Mouse (Mus musculus): ENCODE data around the gene Nyap1.
"Not testable (repeated sequence)": the region's sequence is repeated elsewhere in the genome, so short reads cannot be mapped to it uniquely, and the experiment has no call there.

Gene Nyap1

DNA sequence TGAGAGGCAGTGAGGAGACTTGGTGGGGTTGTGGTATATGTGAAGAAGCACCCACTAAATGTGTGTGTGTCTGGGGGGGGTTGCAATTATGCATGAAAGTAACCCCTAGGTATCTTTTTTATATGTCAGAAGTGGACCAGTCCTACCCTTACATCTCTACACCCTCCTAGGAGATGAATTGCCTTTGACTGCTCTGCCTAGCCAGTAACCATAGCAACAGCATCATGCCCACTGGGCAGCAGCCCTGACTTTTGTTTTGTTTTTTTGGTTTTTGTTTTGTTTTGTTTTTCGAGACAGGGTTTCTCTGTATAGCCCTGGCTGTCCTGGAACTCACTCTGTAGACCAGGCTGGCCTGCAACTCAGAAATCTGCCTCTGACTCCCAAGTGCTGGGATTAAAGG is 27.1 kb upstream of the Nyap1 start:
- no peak for DNase-seq (ENCODE audit: low read depth, low spot score)

DNA sequence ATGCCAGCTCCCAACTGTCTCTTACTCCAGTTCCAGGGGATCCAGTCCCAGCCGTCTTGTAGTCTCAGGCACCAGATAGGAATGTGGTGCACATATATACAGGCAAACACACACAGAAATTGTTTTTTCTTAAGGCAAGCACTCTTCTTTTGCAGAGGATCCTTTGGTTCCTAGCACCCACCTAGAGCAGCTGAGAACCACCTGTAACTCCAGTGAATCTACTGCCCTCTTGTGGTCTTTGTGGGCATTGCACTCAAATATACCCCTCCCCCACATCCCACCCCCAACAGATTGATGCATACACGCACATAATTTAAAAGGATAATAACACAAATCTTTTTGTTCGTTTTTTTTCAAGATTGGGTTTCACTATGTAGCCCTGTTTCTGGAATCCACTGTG is 24.9 kb upstream of the Nyap1 start:
- peak; percentile 67 for DNase-seq (ENCODE audit: low read depth, low spot score)

DNA sequence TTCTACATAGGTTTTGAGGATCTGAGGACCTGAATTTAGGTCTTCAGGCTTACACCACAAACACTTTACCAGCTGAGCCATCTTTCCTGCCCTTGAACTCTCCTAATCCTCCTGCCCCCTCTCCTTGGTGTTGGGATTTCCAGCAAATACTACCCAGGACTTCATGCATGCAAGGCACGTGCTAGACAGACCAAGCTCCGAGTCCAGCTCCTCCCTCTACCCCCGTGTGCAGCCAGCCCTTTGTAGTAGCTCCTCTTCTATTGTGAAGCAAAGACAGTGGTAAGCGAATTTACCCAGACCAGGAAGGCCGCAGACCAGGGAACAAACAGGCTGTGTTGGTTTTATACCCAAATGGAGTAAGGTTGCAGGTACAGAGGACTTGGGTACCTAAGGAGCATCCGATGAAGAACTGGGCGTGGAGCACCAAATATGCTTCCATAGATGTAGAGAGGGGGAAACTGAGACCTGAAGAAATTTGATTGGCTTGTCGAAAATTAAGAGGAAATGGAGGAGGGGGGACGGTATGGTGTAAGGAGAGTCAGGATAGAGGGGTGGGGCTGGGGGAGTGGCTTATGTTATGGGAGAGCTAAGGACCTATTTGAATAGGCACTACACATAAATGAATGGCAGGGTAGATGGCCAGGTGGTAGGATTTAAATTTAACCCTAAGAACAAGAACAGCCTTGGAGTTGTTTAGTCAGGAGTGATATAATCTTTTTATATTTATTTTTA is 23.4 kb upstream of the Nyap1 start:
- DNase-seq (ENCODE audit: low read depth, low spot score) = no peak

DNA sequence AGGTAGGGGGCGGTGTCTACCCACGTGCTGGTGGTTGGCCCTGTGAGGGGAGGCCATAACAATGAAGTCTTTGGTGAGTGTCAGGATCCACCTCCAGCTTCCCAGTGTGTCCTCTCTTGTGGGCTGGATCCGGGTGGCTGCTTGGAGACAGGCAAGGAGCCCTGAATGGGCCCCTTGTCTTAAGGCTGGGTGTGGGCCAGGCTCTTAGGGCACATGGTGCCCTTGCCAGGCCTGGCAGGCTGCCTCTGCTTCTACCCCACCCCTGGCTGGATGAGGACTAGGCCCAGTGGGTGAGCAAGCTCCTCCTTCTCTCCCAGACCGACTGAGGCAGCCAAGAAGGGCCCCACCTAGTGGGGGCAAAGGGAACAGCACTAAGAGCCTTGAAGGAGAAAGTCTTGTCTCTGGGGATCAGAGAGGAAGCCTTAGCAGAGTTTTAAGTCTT is 18.6 kb upstream of the Nyap1 start:
- DNase-seq (ENCODE audit: low read depth, low spot score) = peak; percentile 87

DNA sequence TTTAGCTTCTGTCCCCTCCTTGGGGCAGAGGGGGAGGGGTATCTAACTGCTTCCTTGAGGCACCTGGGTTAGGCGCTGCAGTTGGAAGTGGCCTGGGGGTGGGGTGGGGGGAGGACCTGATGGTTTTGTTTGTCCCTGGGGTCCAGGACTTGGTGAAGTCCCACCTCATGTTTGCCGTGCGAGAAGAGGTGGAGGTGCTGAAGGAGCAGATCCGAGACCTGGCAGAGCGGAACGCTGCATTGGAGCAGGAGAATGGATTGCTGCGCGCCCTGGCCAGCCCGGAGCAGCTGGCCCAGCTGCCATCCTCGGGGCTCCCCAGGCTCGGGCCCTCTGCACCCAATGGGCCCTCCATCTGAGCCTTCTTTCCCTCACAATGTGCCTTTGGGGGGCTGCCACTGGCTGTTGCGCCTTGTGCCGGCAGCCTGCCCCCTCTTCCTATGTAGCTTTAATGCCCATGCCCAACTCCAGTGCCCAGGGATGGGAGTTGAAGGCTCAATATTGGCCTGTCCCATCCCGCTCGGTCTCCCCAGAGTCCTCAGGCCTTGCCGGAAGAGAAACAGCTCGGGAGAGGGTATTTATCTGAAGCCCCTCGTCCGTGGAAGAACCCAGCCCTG is 17.6 kb upstream of the Nyap1 start:
- no peak for DNase-seq (ENCODE audit: low read depth, low spot score)

DNA sequence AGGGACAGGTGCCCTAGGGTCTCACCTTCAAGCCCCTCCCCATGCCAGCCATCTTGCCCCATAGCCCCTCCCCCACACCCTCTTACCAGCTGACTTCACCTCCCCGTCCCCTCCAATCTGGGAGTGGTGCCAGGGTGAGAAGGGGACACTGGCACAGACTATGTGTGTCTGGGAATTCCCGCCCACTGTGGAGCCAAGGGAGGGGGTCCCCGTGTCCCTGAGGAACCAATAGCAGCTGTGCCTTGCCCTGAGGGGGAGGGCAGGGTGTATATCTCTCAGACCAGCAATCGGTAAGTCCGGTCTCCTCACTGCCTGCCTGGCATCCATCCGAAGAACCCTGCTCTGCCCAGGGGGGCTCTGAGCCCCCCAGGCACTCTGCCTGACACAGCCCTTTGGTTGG is 16.5 kb upstream of the Nyap1 start:
- DNase-seq (ENCODE audit: low read depth, low spot score) = no peak

DNA sequence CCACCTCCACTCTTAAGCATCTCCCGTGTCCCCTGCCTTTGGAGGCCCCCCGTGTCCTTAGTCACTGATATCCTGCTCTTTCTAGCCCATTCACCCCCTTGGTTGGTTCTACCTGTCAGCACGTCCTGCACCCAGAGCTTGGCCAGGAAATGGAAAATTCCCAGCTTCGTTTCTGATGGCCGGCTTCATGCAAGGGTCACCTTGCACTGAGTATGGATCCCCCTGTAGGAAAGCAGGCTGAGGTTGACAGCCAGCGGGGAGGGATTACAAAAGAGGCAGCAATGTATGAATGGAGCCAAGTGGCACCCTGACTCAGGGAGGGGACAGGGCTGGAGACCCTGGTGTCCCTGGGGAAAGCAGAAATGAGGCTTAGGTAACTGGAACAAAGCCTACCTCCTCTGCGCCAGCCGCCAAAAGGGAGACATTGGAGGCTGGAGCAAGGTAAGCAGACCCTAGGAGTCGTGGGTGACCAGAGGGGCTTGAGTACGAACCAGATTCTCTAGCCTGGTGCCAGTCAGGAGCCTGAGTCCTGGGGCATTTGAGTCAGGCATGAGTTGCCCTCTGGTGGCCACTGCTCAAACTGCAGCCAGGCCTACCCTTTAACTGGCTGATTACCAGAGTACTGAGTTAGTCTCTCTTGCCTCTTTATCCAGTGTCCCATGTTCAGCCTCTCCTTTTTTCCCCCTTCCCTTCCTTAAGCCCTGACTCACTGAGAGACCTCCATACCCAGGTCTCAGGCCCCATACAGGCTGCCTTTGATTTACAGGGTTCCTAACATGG is 15.7 kb upstream of the Nyap1 start:
- DNase-seq (ENCODE audit: low read depth, low spot score) = peak; percentile 83

DNA sequence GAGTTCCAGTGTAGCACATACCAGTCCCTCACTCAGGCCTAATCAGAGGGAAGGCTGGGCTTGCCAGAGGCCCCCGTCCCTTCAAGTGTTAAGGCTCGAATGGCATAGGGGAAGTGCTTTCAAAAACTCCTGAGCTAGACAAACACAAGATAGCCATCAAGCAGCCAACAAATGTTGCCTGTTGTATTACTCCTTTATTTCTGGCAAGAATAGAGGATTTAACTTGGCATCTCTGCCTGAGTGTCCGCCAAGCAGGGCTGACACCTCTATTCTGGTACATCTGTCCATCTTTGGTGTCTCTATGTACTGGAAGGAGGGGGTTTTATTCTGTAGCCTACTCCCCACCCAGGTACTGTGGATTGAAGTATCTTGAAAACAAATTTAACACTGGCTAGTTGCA is 14.7 kb upstream of the Nyap1 start:
- DNase-seq (ENCODE audit: low read depth, low spot score) = no peak

DNA sequence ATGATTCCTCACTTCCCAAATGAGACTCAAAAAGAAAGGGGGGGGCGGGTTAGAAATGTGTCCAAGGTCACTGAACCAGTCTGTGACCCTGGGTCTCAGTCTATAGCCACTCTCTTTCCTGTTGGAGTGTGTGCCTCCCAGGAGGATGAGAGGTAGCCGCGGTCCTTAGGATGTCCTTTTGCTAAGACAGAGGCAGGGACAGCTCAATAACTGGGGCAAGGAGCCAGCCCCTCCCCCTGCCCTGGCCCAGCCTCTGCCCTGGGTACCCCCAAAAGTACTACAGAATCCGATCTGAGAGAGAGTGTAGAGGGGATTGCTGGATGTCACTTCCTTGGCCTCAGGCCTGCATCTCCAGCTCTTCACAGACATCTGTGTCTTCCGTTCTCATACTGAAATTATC is 14.0 kb upstream of the Nyap1 start:
- DNase-seq (ENCODE audit: low read depth, low spot score) = no peak

DNA sequence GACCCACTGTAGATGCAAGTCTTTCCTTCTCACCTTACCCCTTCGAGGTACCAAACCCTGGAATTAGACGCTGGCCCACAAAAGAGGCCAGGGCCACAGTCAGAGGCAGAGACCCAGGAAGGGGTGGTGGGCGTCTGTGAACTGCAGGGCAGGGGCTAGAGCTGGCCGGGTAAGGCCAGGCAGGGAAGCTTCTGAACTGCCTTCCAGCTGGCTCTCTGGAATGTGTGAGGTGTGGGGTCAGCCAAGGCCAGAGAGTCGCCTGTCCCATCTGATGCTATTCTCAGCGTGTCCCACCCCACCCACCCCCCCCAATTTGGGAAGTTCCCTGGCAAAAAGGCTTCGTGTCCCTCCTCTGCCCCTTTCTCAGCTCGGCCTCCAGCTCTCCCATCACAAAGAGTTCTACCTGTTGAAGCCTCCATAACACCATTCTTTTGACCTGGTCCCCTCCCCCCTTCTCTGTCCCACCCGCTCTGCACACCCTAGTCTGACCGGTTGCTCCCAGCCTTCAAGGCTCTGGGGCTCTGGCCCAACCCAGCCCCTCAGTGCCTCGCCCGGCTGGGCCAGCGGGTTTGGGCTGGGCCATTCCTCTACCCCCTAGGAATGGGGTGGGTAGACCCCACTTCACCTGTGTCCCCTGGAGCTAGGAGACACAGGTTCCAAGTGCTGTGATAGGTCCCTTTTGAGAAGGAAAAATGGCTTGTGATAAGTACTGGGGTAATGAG is 11.9 kb upstream of the Nyap1 start:
- no peak for DNase-seq (ENCODE audit: low read depth, low spot score)

DNA sequence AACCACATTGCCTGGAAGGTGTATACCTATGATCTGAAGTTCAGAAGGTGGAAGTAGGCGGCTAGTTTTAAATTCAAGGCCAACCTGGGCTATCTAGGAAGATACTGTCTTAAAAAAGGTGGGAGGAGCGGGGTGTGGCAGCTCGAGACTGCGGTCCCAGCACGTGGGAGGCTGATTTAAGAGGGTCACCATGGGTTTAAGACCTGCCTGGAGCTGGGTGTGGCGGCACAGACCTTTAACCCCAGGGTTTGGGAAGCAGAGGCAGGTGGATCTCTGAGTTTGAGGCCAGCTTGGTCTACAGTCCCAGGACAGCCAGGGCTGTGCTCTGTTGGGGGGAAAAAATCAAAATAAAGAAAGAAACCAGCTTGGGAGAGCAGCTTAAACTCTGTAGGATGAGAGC is 10.6 kb upstream of the Nyap1 start:
- no peak for DNase-seq (ENCODE audit: low read depth, low spot score)

DNA sequence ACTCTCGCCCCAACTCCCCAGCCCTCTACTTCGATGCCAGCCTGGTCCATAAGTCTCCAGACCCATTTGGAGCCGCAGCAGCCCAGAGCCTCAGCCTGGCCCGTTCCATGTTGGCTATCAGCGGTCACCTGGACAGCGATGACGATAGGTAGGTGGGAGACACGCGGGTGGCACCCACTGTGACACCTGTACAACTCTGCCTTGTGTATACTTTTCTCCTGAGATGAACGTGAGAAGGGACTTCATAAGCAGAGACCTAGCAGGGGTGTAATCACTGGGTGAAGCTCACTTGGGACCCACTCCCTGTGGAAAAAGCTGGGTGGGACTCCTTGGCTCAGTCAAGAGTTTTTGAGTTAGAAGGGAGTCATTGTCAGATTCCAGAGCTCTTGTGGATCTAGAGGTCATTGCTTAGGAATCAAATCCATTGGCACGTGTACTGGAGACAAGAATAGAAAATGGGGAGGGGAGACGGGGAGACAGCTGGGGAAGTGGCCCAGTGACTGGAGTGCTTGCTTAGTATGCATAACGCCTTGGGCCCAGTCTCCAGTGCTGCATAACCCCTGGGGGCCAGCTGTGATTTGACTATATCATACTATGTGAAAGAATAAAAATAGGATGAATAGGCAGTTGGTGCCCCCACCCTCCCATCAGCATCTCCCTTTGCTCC is 9.9 kb upstream of the Nyap1 start:
- DNase-seq (ENCODE audit: low read depth, low spot score) = no peak

DNA sequence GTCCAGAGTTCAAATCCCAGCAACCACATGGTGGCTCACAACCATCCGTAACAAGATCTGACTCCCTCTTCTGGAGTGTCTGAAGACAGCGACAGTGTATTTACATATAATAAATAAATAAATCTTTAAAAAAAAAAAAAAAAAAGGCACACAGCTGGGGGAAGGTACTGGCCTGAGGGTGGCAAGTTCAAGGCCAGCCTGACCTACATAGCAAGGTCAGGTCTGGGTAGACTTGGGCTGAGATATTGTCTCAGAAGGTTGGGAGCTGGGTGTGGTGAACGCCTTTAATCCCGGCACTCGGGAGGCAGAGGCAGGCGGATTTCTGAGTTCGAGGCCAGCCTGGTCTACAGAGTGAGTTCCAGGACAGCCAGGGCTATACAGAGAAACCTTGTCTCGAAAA is 8.8 kb upstream of the Nyap1 start:
- not testable (repeated sequence) for DNase-seq (ENCODE audit: low read depth, low spot score)

DNA sequence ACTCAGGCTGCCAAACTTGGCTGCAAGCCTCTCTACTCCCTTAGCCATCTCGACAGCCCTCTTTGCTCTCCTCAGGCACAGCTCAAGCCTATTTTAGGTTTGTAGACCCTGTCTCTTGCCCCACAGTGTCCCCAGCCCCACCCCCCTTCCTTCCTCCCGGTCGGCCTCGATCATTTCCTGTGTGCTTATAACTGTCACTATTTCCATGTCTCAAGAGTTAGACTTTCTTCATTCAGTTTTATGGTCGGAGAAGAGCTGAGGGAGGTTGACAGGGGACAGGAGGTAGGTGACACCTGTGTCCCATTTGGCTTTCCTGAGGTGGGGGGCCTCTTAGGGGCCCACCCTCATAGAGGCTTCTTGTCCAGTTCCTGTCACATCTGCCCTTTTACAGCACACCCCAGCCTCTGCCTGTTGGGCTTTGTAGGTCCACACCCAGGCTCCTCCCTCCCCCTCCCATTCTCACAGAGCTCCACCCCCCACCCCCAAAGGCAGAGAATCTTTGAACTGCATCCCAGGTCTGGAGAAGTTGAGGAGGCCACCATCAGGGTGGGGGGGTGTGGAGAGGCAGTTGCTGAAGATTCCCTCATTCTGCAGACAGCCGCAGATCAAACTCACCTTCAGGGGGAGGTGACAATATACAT is 7.9 kb upstream of the Nyap1 start:
- DNase-seq (ENCODE audit: low read depth, low spot score) = peak; percentile 66

DNA sequence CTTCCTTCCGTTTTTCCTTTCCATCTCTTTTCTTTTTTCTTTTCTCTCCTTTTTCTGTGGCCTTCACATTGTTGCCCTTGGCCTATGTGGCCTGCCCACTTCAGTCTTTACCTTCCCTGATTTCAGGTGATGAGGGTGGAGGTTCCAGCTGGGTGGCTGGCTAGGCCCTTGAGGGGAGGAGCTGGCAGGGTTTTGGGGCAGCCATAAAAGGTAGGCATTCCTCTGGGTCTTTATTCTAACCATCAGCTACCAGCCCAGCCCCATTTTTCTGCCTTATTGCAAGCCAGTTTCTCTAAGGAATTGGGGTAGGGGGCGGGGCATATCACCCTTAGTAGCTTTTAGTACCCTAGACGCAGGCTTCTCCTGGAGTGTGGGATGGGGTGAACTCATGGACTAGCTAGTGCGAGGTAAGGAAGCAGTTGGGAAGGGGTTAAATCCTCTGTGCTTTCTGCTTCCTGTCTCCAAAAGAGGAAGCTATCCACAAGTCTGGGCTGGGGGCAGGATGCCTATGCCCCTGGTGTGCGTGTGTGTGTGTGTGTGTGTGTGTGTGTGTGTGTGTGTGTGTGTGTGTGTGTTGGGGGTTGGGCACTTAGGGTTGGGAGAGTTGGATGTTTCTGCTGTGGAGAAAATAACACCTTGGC is 6.8 kb upstream of the Nyap1 start:
- peak; percentile 52 for DNase-seq (ENCODE audit: low read depth, low spot score)

DNA sequence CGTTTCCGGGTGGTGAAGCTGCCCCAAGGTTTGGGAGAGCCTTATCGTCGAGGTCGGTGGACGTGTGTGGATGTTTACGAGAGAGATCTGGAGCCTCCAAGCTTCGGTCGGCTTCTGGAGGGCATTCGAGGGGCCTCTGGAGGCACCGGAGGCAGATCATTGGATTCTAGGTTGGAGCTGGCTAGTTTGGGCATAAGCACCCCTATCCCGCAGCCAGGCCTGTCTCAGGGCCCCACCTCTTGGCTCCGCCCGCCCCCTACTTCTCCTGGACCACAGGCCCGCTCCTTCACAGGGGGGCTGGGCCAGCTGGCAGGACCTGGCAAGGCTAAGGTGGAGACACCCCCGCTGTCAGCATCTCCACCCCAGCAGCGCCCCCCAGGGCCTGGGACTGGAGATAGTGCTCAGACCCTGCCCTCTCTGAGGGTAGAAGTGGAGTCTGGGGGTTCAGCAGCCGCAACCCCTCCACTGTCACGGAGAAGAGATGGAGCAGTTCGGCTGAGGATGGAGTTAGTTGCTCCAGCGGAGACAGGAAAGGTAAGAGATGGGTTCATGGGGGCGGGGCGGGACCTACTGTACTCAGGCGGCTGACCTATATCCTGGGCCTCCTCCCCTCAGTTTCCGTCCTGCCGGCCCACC is 6.0 kb upstream of the Nyap1 start:
- DNase-seq (ENCODE audit: low read depth, low spot score) = peak; percentile 74

DNA sequence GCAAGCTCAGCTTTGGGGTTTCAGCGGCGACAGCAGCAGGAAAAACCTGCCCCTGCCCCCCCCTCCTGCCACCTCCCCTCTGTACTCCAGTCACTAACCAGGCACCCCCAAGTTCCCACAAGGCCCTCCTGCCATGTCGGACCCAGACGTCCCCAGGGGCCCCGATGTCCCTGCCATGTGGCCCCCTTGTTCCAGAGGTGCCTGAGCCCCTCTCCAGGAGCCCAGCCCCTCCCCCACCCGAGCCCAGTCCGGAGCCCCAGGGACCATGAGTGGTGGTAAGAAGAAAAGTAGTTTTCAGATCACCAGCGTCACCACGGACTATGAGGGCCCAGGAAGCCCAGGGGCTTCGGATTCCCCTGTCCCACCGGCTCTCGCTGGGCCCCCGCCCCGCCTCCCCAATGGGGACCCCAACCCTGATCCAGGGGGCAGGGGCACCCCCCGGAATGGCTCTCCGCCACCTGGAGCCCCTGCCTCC is 5.5 kb upstream of the Nyap1 start:
- DNase-seq (ENCODE audit: low read depth, low spot score) = no peak

DNA sequence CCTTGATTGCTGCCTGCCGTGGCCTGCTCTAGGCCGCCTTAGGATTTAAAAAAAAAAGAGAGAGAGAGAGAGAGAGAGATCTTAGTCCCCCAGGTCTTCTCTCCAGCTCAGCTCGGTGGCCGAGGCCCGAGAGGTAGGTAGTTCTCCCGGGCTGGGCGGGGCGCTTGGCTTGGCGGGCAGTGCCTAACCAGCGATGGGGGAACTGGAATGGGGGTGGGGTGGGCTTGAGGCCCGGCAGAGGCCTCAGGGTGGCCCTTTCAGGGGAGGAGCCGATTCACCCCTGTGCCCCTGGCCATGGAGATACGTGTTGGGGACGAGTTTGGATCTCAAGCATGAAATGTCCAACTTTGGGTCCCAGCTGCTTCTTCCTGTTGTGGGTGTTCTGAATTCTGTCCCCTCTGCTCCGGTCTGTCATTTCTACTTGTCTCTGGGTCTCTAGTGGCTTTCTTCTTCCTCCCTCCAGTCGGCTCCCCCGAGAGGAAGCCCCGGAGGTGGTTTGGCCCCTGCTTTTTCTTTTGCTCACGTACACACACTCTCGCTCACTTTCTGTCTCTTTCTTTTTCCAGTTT is 5.0 kb upstream of the Nyap1 start:
- peak; percentile 70 for DNase-seq (ENCODE audit: low read depth, low spot score)
